ENCODE assay signal across 8 mouse cellular contexts in genomic region chr11:117114231-117114591, GRCm38 (mm10). TPM values are rescaled to one million over a fixed set of nuclear protein-coding genes. Genes with fewer than 3 reads are reported as not detected.
DNase-seq lines count a peak whose midpoint lies in the region; ATAC-seq and TF ChIP-seq lines count a peak whose summit lies in the region.

No protein-coding gene starts in this region.

- peak overlapping the region; percentile 99 for H3K4me3 ChIP-seq in heart, adult 2 months
- peak overlapping the region; percentile 77 for H3K4me3 ChIP-seq in forebrain, embryonic 14.5 days (ENCODE audit: low read depth, low read length)
- peak overlapping the region; percentile 92 for H3K4me3 ChIP-seq in liver, embryonic 15.5 days (replicated peaks)

- TF ChIP-seq EP300 in heart, adult 2 months (IDR thresholded peaks at IDR 0.05; ENCODE audit: insufficient read depth, low read depth, low read length), result no peak

- H3K27me3 ChIP-seq in heart, adult 2 months (ENCODE audit: control insufficient read depth, insufficient read depth, low read length), result no peaks in the 10 kb centered on the region
- H3K27me3 ChIP-seq in forebrain, embryonic 14.5 days (replicated peaks; ENCODE audit: control insufficient read depth, insufficient read depth, low read length), result no peaks in the 10 kb centered on the region
- no peaks in the 10 kb centered on the region for H3K27me3 ChIP-seq in liver, embryonic 15.5 days

- 19% methylated on average over 13 of the region's 13 CpGs for WGBS in heart, adult 2 months
- WGBS in forebrain, embryonic 14.5 days, result 54% methylated on average over 13 of the region's 13 CpGs
- 39% methylated on average over 13 of the region's 13 CpGs for WGBS in liver, embryonic 15.5 days (ENCODE audit: insufficient replicate concordance)

- peaks cover 15% of the 10 kb centered on the region for H3K4me1 ChIP-seq in heart, adult 2 months (ENCODE audit: control insufficient read depth, insufficient read depth, low read length)
- H3K4me1 ChIP-seq in forebrain, embryonic 14.5 days (ENCODE audit: control insufficient read depth, insufficient read depth, low read length), result peaks cover 35% of the 10 kb centered on the region
- peaks cover 74% of the 10 kb centered on the region for H3K4me1 ChIP-seq in liver, embryonic 15.5 days (replicated peaks)

- H3K27ac ChIP-seq in heart, adult 2 months, result peak overlapping the region; percentile 100
- H3K27ac ChIP-seq in forebrain, embryonic 14.5 days (ENCODE audit: low read depth, low read length), result peak overlapping the region; percentile 98
- H3K27ac ChIP-seq in liver, embryonic 15.5 days (replicated peaks), result peak overlapping the region; percentile 100

- peaks cover 8% of the 10 kb centered on the region for H3K36me3 ChIP-seq in heart, adult 2 months (ENCODE audit: control insufficient read depth, insufficient read depth, low read length)
- H3K36me3 ChIP-seq in forebrain, embryonic 14.5 days (ENCODE audit: control insufficient read depth, insufficient read depth, low read length), result peaks cover 16% of the 10 kb centered on the region
- peaks cover 20% of the 10 kb centered on the region for H3K36me3 ChIP-seq in liver, embryonic 15.5 days (replicated peaks)

- peaks cover 3% of the 10 kb centered on the region; the same call in 1 of the 2 replicates for H3K79me2 ChIP-seq in heart, adult 2 months (replicated peaks; ENCODE audit: control insufficient read depth, insufficient read depth, low read length)

- no peaks in the 10 kb centered on the region for H3K9me3 ChIP-seq in forebrain, embryonic 14.5 days (replicated peaks; ENCODE audit: control insufficient read depth, low read length)
- no peaks in the 10 kb centered on the region; the same call in 1 of the 2 replicates for H3K9me3 ChIP-seq in liver, embryonic 15.5 days (replicated peaks)

- peak overlapping the region; percentile 79 for H3K9ac ChIP-seq in heart, adult 2 months (ENCODE audit: low read depth, low read length)
- peak overlapping the region; percentile 72 for H3K9ac ChIP-seq in forebrain, embryonic 14.5 days (ENCODE audit: low read length)
- peak overlapping the region; percentile 80 for H3K9ac ChIP-seq in liver, embryonic 15.5 days

- TF ChIP-seq CTCF in heart, adult 2 months (IDR thresholded peaks at IDR 0.05), result peak; percentile 21; the same call in 1 of the 2 replicates

- peak; percentile 21 for ATAC-seq in CD4-positive, CD25-positive, alpha-beta regulatory T cell, adult 4 months
- no peak for ATAC-seq in forebrain, embryonic 14.5 days
- no peak for ATAC-seq in liver, embryonic 15.5 days (ENCODE audit: insufficient read depth)

- intact Hi-C loops in heart, adult 2 months (cut with DNase I), result loop anchor here (2.0 kb wide), 1 partner anchor 19 kb away; no protein-coding TSS in a partner anchor
- intact Hi-C loops in heart, postnatal 36 days (cut with DNase I), result loop anchor here (1.0 to 2.0 kb wide), 2 partner anchors 21 to 33 kb away; no protein-coding TSS in a partner anchor

- DNase-seq in heart, adult 2 months, result no peak
- no peak for DNase-seq in heart, postnatal 36 days
- no peak for DNase-seq in forebrain, embryonic 14.5 days (ENCODE audit: low spot score)
- DNase-seq in right cerebral cortex, postnatal 36 days (ENCODE audit: low spot score in 2 of 2), result no peak
- no peak for DNase-seq in right cerebral cortex, postnatal 25 days
- no peak for DNase-seq in cerebellum, adult 9-11 months

- H3K4me2 ChIP-seq in forebrain, embryonic 14.5 days (ENCODE audit: low read length), result peak overlapping the region; percentile 56
- peak overlapping the region; percentile 90 for H3K4me2 ChIP-seq in liver, embryonic 15.5 days

- no peak for TF ChIP-seq POLR2A in heart, adult 2 months (IDR thresholded peaks at IDR 0.05; ENCODE audit: insufficient read depth, low read depth, low read length)

RNA-seq across cellular contexts. Expression of gene Sec14l1, which starts 0.8 kb away (rescaled TPM):
- total RNA-seq in heart, adult 2 months (2021), result 10 to 100 TPM; 65.4 to 89.5 TPM
- polyA plus RNA-seq in heart, adult 2 months (2012; rRNA removed), result 71.5 and 83.9 TPM in 2 replicates
- 10 to 100 TPM; 67.9 to 75.2 TPM for total RNA-seq in heart, postnatal 36 days (2021)
- 10 to 100 TPM; 11.9 to 18.9 TPM for polyA plus RNA-seq in CD4-positive, CD25-positive, alpha-beta regulatory T cell, adult 4 months (2017; shearing (Covaris generic))
- polyA plus RNA-seq in forebrain, embryonic 14.5 days (2014; fragmentation: Nextera tagmentation; extraction: Ambion mirVana), result 43.6 and 56.3 TPM in 2 replicates
- 18.0 and 20.4 TPM in 2 replicates for polyA plus RNA-seq in liver, embryonic 15.5 days (2015; fragmentation: Nextera tagmentation; extraction: Ambion mirVana)
